Mouse (Mus musculus) midbrain, embryonic 10.5 days (tissue): ENCODE measurements around the gene Sstr4. TPM values are rescaled to one million over a fixed set of nuclear protein-coding genes. Genes with fewer than 3 reads are reported as not detected.

Source experiments
- DNase-seq: peaks from one replicate; pipeline ENCODE4 v3.0.0-alpha.2; 2017; ENCODE audit warnings: low spot score
- H3K27ac ChIP-seq: fragments of 300-500 bp; sonication (generic); replicated peaks from 2 replicates; pipeline ENCODE4 v1.5.1; 2016; ENCODE audit warnings: mild to moderate bottlenecking
- H3K27me3 ChIP-seq: fragments of 300-500 bp; sonication (generic); 2 replicates; pipeline ENCODE4 v1.6.1; 2016; ENCODE audit warnings: low read depth, mild to moderate bottlenecking; ENCODE audit not compliant: poor library complexity, severe bottlenecking
- H3K36me3 ChIP-seq: fragments of 300-500 bp; sonication (generic); 2 replicates; pipeline ENCODE4 v1.6.1; 2016; ENCODE audit warnings: mild to moderate bottlenecking, moderate library complexity
- H3K4me1 ChIP-seq: fragments of 300-500 bp; sonication (generic); 2 replicates; pipeline ENCODE4 v1.6.1; 2016
- H3K4me3 ChIP-seq: fragments of 300-500 bp; sonication (generic); 2 replicates; pipeline ENCODE4 v1.5.1; 2016; ENCODE audit warnings: mild to moderate bottlenecking, moderate library complexity
- H3K9me3 ChIP-seq: fragments of 300-500 bp; sonication (generic); replicated peaks from 2 replicates; pipeline ENCODE4 v1.6.1; 2016; ENCODE audit warnings: mild to moderate bottlenecking
- WGBS: fragments of 180-500 bp; shearing (Covaris S2); methylation state at CpG from one replicate; pipeline ENCODE4 v1.1.7; 2016; 5-methylcytosine and 5-hydroxymethylcytosine counted together
- polyA plus RNA-seq: library from polyadenylated mRNA; unstranded; fragments of >200 nt; fragmentation: Nextera tagmentation; extraction: Ambion mirVana; gene quantifications from 2 replicates; pipeline ENCODE4 v1.2.1, GENCODE M21; 2016

Gene Sstr4
- polyA plus RNA-seq, 1 experiment from 2014 or later = 0.51 TPM

DNA sequence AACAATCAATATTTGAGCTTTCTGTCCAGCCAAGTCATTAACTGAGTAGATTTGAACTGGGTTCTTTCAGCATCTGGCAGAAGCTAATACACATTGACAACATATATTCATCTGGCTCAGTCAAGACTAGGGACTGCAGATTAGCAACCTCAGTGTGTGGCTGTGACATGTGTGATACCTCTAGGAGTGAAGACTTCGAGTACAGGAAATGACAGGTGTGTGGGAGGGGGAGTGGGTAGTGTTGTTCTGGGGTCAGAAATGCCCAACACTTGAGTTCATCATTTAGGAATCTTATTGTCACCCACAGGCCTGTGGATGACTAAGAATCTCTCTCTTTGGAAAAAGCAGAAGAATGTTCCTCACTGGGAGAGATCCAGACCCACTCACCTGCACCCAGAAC lies 26.0 kb downstream of the Sstr4 start:
- H3K4me3 ChIP-seq = no peak overlapping the region
- no peaks in the 10 kb centered on the region for H3K27me3 ChIP-seq
- WGBS = 59% methylated on average over 1 of the region's 1 CpGs
- H3K27ac ChIP-seq = no peak overlapping the region
- DNase-seq = no peak
- no peaks in the 10 kb centered on the region for H3K4me1 ChIP-seq
- no peaks in the 10 kb centered on the region for H3K36me3 ChIP-seq
- H3K9me3 ChIP-seq = no peaks in the 10 kb centered on the region

DNA sequence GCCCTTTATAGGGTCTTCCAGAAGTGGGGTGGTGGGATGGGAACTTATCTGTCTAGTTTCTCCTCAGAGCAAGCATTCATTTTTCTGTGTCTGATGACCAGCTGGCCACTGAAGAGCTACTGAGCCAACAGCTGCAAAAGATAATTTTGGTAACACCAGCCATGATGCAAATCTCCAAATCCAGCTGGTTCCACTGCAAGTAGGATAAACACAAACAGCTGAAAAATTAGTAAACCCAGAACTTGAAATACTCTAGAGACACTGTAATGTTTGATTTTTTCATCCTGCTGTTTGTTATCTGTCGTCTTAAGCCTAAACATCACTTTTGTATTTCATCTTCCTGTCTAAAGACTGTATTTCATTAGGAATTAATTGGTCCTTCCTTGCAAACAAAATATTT lies 26.6 kb downstream of the Sstr4 start:
- no peaks in the 10 kb centered on the region for H3K36me3 ChIP-seq
- H3K9me3 ChIP-seq = no peaks in the 10 kb centered on the region
- H3K27ac ChIP-seq = no peak overlapping the region
- no peaks in the 10 kb centered on the region for H3K4me1 ChIP-seq
- no peak overlapping the region for H3K4me3 ChIP-seq
- DNase-seq = no peak
- H3K27me3 ChIP-seq = no peaks in the 10 kb centered on the region
- 75% methylated on average over 1 of the region's 1 CpGs for WGBS

DNA sequence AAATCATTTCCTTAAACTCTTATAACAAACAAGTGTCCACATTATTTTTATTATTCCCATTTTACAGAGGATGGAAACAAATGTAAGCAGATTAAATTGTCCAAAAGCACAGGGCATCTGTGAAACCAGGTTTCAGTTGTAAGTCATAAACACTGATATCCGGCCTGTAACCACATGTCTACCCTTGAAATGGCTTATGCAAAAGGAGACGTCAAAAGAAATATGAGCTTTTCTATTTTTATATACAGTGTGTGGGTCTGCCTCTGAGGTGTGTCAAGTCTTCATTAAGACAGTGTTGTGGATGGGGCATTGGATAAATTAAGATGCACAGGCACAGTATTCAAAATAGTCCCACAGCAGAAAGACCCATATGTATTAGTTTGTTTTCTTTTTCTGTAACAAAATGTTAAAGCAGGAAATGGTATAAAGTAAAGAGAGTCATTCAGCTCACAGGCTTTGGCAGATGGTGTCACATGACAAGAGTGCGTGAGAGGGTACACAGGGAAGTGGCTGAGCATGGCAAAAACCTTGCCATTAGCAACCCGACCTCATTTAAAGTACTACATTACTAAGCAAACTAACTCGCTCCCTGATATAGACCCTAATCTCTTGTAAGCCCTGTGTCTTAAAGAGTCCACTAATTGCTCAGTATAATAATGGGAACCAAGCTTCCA lies 30.7 kb downstream of the Sstr4 start:
- Histone ChIP-seq H3K4me3 (no peak overlapping the region), H3K9me3 (no peaks in the 10 kb centered on the region), H3K4me1 (no peaks in the 10 kb centered on the region), H3K27me3 (no peaks in the 10 kb centered on the region), H3K36me3 (no peaks in the 10 kb centered on the region), H3K27ac (no peak overlapping the region)
- no peak for DNase-seq
- WGBS = 80% methylated on average over 5 of the region's 5 CpGs

DNA sequence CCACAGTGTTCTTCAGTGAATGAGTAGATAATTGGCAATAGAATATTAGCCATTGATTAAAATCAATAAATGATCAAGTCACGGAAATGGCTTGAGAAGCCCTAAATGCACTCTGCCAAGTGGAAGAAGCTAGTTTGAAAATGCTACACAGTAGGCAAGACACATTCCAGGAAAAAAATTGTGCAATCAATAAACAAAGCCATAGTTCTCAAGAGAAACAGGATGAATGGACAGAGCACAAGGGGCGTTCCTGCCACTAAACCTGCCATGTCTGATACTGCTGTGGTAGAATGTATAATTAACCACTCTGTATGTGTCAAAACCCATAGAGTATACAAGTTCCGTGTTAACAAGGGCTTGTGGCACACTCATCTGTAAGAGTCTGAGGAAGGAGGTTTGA lies 32.4 kb downstream of the Sstr4 start:
- Histone ChIP-seq H3K4me1 (no peaks in the 10 kb centered on the region), H3K9me3 (no peaks in the 10 kb centered on the region), H3K27me3 (no peaks in the 10 kb centered on the region), H3K27ac (no peak overlapping the region), H3K4me3 (no peak overlapping the region), H3K36me3 (no peaks in the 10 kb centered on the region)
- WGBS = 87% methylated on average over 3 of the region's 3 CpGs
- no peak for DNase-seq

DNA sequence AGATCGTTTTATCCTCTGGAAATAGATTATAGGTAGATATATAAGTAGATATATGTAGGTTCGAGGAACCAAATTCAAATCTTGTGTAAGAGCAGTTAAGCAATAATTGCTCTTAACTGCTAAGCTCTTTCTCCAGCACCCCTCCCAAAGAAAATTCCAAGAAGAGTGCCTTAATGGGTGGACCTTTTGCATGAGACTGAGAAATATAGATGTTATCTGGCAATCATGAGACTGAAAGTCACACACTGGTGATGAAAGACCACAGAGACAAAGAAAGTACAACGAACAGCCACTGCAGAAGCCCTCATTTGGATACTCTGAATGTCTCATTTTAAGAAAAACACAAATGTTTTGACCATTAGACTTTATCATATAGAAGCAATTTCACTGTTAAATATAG lies 33.4 kb downstream of the Sstr4 start:
- Histone ChIP-seq H3K36me3 (no peaks in the 10 kb centered on the region), H3K4me3 (no peak overlapping the region), H3K27me3 (no peaks in the 10 kb centered on the region), H3K4me1 (no peaks in the 10 kb centered on the region), H3K27ac (no peak overlapping the region), H3K9me3 (no peaks in the 10 kb centered on the region)
- WGBS = 83% methylated on average over 3 of the region's 3 CpGs
- no peak for DNase-seq

DNA sequence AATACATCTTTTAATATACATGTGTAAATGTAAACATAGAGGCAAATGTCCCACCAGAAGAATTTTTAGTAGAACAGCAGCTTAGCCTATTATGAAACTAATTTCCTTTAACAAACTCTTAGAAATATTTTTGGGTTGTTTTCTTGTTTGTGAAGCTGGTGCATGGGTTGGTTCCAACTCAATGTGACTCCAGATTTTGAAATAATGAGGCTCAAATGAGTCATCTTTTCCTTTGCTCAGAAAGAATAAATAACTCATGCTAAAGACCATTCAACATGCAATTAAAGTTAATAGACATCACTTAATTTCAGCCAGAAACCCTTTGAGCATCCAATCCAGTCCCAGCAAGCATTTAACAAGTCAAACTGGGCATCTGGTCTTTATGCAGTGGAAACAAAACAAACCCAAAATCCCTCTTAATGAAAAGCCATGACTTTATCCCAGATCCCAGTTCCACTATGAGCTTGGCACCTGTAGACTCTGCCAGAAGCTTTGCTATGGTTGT lies 33.9 kb downstream of the Sstr4 start:
- H3K36me3 ChIP-seq = no peaks in the 10 kb centered on the region
- no peak overlapping the region for H3K27ac ChIP-seq
- no peak for DNase-seq
- H3K4me3 ChIP-seq = no peak overlapping the region
- H3K4me1 ChIP-seq = no peaks in the 10 kb centered on the region
- H3K27me3 ChIP-seq = no peaks in the 10 kb centered on the region
- no peaks in the 10 kb centered on the region for H3K9me3 ChIP-seq

DNA sequence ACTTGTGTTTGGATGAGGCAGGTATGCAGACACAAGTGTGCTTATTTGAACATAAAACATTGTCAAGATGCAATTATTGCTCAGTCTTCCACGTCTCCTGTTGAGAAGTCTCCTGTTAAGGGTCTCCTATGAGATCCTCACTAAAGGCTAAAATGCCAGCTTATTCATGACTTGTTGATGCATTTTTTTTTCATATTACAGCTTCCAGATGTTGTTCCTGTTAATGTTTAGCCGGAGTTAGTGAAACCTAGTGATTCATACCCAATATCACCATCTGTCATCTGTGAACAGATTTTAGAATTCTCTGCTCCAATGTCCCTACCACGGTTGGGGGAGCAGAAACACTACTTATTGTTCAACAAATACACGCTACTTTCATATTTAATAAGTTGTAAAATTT lies 35.8 kb downstream of the Sstr4 start:
- Histone ChIP-seq H3K9me3 (no peaks in the 10 kb centered on the region), H3K4me3 (no peak overlapping the region), H3K36me3 (no peaks in the 10 kb centered on the region), H3K27ac (no peak overlapping the region), H3K27me3 (no peaks in the 10 kb centered on the region), H3K4me1 (no peaks in the 10 kb centered on the region)
- no peak for DNase-seq
- 92% methylated on average over 4 of the region's 4 CpGs for WGBS

DNA sequence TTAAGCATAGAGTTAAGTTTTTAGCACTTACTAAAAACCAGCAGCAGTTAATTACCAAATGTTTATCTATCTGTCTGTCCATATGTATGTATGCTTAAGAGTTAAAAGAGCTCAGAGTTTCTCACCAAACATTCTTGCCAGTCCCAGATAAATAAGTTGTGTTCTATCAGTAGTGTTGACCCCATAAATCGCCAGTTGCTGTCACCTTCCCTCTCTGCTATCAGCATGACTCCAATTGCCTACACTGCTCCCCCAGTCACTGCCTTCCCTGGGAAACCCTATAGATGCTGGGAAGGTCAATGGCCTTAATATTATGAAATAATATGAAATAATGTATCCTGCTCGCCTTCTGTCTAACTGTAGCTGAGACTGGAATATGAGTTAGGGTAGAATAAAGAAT lies 37.2 kb downstream of the Sstr4 start:
- 69% methylated on average over 2 of the region's 2 CpGs for WGBS

DNA sequence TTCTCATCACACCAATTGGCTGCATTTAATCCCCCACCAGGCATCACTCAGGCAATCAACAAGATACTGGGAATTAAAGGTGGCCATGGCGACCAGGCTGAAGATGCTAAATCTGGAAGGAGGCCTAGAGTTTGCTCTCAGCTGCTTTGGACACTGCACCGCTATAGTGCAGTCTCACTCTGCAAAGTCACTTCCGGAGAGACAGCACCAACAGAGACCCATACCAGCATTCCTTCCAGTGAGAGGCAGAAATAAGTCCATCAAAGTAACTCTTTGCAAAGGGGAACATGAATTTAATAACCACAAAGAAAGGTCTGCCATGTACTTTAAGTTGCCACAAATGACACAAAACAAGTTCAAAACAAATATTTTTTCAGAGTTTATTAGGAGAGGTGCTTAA lies 41.1 kb downstream of the Sstr4 start:
- WGBS = 47% methylated on average over 3 of the region's 3 CpGs

More for the DNA sequence above, 37.2 kb downstream of the Sstr4 start:
- H3K36me3 ChIP-seq = no peaks in the 10 kb centered on the region
- peaks cover 4% of the 10 kb centered on the region; the same call in 1 of the 2 replicates for H3K4me1 ChIP-seq
- H3K9me3 ChIP-seq = no peaks in the 10 kb centered on the region
- H3K4me3 ChIP-seq = no peak overlapping the region
- DNase-seq = no peak
- no peaks in the 10 kb centered on the region for H3K27me3 ChIP-seq
- H3K27ac ChIP-seq = no peak overlapping the region

DNA sequence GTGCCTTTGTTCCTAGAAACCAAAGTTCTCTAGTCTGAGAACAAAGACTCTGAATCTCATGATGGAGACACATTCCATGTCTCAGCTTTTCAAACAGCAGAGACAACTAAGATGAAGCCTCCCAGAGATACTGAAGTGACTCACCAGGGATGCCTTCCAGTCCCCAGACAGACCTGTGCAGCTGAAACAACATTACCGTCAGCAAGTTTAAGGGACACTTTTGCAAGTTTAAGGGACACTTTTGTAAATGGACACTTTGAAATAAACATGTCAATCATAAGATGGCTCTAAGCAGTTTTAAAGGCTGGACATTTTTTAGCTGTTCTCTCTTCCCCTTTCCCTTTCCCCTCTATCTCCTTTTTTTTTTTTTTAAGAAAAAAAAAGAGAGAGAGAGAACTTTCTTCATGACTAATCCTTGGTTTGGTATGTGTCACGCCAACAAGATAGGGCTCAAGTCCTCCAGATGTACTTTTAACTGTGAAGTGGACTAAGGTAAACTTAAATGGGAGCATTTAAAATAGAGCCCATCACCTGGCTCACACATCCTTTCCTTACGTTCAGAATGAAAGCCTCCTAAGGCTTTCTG lies 44.6 kb downstream of the Sstr4 start:
- Histone ChIP-seq H3K27me3 (no peaks in the 10 kb centered on the region), H3K4me3 (no peak overlapping the region)
- 73% methylated on average over 3 of the region's 3 CpGs for WGBS

More for the DNA sequence above, 41.1 kb downstream of the Sstr4 start:
- H3K27ac ChIP-seq = no peak overlapping the region
- no peaks in the 10 kb centered on the region for H3K9me3 ChIP-seq
- H3K36me3 ChIP-seq = no peaks in the 10 kb centered on the region
- DNase-seq = no peak
- no peaks in the 10 kb centered on the region for H3K27me3 ChIP-seq
- peaks cover 4% of the 10 kb centered on the region; the same call in 1 of the 2 replicates for H3K4me1 ChIP-seq
- no peak overlapping the region for H3K4me3 ChIP-seq

DNA sequence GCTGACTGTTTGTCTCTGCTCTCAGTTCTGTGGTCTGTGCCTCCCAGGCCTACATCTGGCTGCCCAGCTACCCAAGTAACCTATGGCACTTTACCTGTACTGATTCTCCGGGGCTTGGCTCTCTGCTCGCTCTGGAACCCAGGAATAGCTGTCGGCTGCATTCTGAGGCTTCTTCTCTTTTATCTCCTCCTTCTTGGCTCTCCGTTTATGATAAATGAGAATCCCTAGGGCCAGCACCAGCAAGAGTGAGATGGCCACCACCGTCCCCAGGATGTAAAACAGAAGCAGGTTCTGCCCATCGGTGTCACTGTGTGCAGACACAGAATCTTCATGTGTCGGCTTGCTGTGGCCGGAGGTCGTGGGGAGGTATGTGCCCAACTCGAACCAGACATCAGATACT lies 46.3 kb downstream of the Sstr4 start:
- Histone ChIP-seq H3K36me3 (no peaks in the 10 kb centered on the region), H3K4me1 (0 out of 2 replicates have a peak, but pooled peaks cover 4% of the 10 kb centered on the region), H3K9me3 (no peaks in the 10 kb centered on the region), H3K27me3 (no peaks in the 10 kb centered on the region), H3K4me3 (no peak overlapping the region), H3K27ac (no peak overlapping the region; the same call in 1 of the 2 replicates)
- DNase-seq = no peak
- WGBS = 89% methylated on average over 10 of the region's 10 CpGs

More for the DNA sequence above, 44.6 kb downstream of the Sstr4 start:
- peaks cover 9% of the 10 kb centered on the region; the same call in 1 of the 2 replicates for H3K4me1 ChIP-seq
- DNase-seq = no peak
- H3K9me3 ChIP-seq = no peaks in the 10 kb centered on the region
- no peak overlapping the region for H3K27ac ChIP-seq
- no peaks in the 10 kb centered on the region for H3K36me3 ChIP-seq

DNA sequence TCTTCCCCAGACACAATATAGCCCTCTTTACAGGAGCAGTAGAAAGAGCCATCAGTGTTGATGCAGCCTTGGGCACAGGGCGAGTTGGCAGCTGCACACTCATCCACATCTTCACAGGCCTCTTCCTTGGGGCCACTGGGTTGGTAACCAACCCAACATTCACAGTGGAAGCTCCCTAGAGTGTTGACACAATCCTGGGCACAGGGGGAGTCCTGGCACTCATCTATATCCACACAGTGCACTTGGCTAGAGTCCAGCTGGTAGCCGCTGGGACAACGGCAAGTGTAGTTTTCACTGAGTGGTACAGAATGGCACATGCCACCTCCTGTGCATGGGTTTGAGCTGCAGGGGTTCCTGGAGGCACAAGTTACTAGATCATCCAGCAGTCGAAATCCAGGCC lies 47.0 kb downstream of the Sstr4 start:
- DNase-seq = no peak
- WGBS = 85% methylated on average over 4 of the region's 4 CpGs
- Histone ChIP-seq H3K27me3 (no peaks in the 10 kb centered on the region), H3K36me3 (no peaks in the 10 kb centered on the region), H3K9me3 (no peaks in the 10 kb centered on the region), H3K4me3 (0 out of 2 replicates have a peak overlapping the region, but pooled peaks have one; percentile 7), H3K27ac (peak overlapping the region; percentile 57; the same call in 1 of the 2 replicates), H3K4me1 (0 out of 2 replicates have a peak, but pooled peaks cover 4% of the 10 kb centered on the region)

DNA sequence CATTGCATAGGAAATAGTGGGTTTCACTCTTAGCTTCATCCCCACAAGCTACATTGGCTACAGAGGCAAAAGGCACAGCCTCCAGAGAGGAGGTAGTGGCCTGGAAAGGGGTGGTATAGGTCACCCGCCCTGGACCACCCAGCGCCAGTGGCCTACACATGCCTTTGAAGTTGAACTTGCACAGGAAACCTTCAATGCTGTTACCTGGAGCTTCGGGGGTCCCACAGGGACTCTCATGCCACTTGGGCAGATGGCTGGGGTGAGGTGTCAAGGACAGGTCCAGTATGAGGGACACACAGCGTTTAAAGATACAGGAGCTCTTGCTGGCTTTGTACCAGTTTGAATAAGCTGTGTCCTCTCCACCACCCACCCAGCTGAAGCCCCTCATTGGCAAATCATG lies 47.6 kb downstream of the Sstr4 start:
- Histone ChIP-seq H3K4me1 (0 out of 2 replicates have a peak, but pooled peaks cover 4% of the 10 kb centered on the region), H3K4me3 (0 out of 2 replicates have a peak overlapping the region, but pooled peaks have one; percentile 26), H3K27ac (peak overlapping the region; percentile 57), H3K9me3 (no peaks in the 10 kb centered on the region), H3K36me3 (no peaks in the 10 kb centered on the region), H3K27me3 (no peaks in the 10 kb centered on the region)
- 85% methylated on average over 4 of the region's 4 CpGs for WGBS
- DNase-seq = no peak
